Mouse (Mus musculus): ENCODE measurements at regions not wholly inside any gene's neighbourhood (a gene's known extent, or its start where the extent isn't known, plus 50 kb on each side); places are given as distances from the start of the nearest gene placed in this dataset.

GRCm38 (mm10) chr16:62681880-62682279 lies 104.7 kb downstream of the Nsun3 start:
- DNase-seq (ENCODE audit: low spot score): no peak

- no peak for DNase-seq (ENCODE audit: low spot score)
Measured at GRCm38 (mm10) chr16:62676815-62677214, 109.8 kb downstream of the Nsun3 start.

GRCm38 (mm10) chr16:62657383-62657782 lies 129.2 kb downstream of the Nsun3 start:
- DNase-seq (ENCODE audit: low spot score): no peak

- no peak for DNase-seq (ENCODE audit: low spot score)
Measured at GRCm38 (mm10) chr16:62654436-62654835, 132.2 kb downstream of the Nsun3 start.

- no peak for DNase-seq (ENCODE audit: low spot score)
Measured at GRCm38 (mm10) chr16:62653817-62654216, 132.8 kb downstream of the Nsun3 start.

GRCm38 (mm10) chr16:62652769-62653465 lies 133.7 kb downstream of the Nsun3 start:
- no peak for DNase-seq (ENCODE audit: low spot score)

- no peak for DNase-seq (ENCODE audit: low spot score)
Measured at GRCm38 (mm10) chr16:62650856-62651255, 135.8 kb downstream of the Nsun3 start.

- DNase-seq (ENCODE audit: low spot score): no peak
Measured at GRCm38 (mm10) chr16:62648326-62648725, 138.3 kb downstream of the Nsun3 start.

- DNase-seq (ENCODE audit: low spot score): no peak
Measured at GRCm38 (mm10) chr16:62646113-62646512, 140.5 kb downstream of the Nsun3 start.

GRCm38 (mm10) chr16:62642859-62643403 lies 143.7 kb downstream of the Nsun3 start:
- no peak for DNase-seq (ENCODE audit: low spot score)

- DNase-seq (ENCODE audit: low spot score): no peak
Measured at GRCm38 (mm10) chr16:62623938-62624337, 162.7 kb downstream of the Nsun3 start.

- no peak for DNase-seq (ENCODE audit: low spot score)
Measured at GRCm38 (mm10) chr16:62610873-62611272, 175.7 kb downstream of the Nsun3 start.

- DNase-seq (ENCODE audit: low spot score): no peak
Measured at GRCm38 (mm10) chr16:62608617-62609016, 178.0 kb downstream of the Nsun3 start.

- no peak for DNase-seq (ENCODE audit: low spot score)
Measured at GRCm38 (mm10) chr16:62605920-62606319, 180.7 kb downstream of the Nsun3 start.

- DNase-seq (ENCODE audit: low spot score): peak; percentile 9
Measured at GRCm38 (mm10) chr16:62562051-62562450, 224.6 kb downstream of the Nsun3 start.

- DNase-seq (ENCODE audit: low spot score): no peak
Measured at GRCm38 (mm10) chr16:62543156-62543555, 243.5 kb downstream of the Nsun3 start.

GRCm38 (mm10) chr16:62537730-62538479 lies 248.7 kb downstream of the Nsun3 start:
- DNase-seq (ENCODE audit: low spot score): no peak

GRCm38 (mm10) chr16:62509321-62509720 lies 277.3 kb downstream of the Nsun3 start:
- no peak for DNase-seq (ENCODE audit: low spot score)

- DNase-seq (ENCODE audit: low spot score): peak; percentile 11
Measured at GRCm38 (mm10) chr16:62506725-62507482, 279.7 kb downstream of the Nsun3 start.

- no peak for DNase-seq (ENCODE audit: low spot score)
Measured at GRCm38 (mm10) chr16:62500870-62501269, 285.7 kb downstream of the Nsun3 start.

- no peak for DNase-seq (ENCODE audit: low spot score)
Measured at GRCm38 (mm10) chr16:62500334-62500733, 286.3 kb downstream of the Nsun3 start.

GRCm38 (mm10) chr16:62498761-62499160 lies 287.9 kb downstream of the Nsun3 start:
- DNase-seq (ENCODE audit: low spot score): no peak
